Mouse (Mus musculus) embryonic fibroblast, embryonic 13.5 days (primary cell): ENCODE results near the gene Mettl5.

Source experiments
- CTCF ChIP-seq: IDR thresholded peaks from 2 replicates; pipeline ENCODE4 v1.5.1; 2011; ENCODE audit warnings: mild to moderate bottlenecking, control low read depth, low read length, moderate library complexity, borderline replicate concordance; ENCODE audit not compliant: insufficient read depth
- POLR2A ChIP-seq: IDR thresholded peaks from 2 replicates; pipeline ENCODE4 v1.6.1; 2011; ENCODE audit warnings: low read depth, mild to moderate bottlenecking, control low read depth, low read length, moderate library complexity

GRCm38 (mm10) chr2:69893891-69894290 is 8.5 kb upstream of the Mettl5 start:
- TF ChIP-seq CTCF (no peak), POLR2A (no peak)
